Mouse (Mus musculus): ENCODE results near the gene Olfr967. TPM values are rescaled to one million over a fixed set of nuclear protein-coding genes. Genes with fewer than 3 reads are reported as not detected.
"Not testable (repeated sequence)": the region's sequence is repeated elsewhere in the genome, so short reads cannot be mapped to it uniquely, and the experiment has no call there.

Gene Olfr967
- polyA plus RNA-seq (2012; rRNA removed) = not detected in 2 replicates

DNA sequence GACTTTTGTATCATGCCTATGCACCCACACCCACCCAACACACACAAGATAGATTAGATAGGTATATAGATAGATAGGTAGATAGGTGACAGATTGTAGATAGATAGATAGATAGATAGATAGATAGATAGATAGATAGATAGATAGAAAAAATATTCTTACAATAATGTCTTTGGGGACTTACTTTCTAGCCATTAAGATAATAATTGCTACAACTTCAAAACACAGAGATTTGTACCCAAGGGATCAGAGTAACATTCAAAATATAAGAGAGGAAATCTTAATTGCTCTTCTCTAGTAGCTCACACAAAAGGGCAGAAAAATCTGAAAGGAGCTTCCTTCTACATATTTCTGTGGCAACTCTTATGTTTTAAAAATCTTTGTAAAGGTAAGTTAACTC is at the start of gene Olfr967:
Olfr967 (plus strand) TSS at position 301 of the 400 bp plus-strand sequence.
- Histone ChIP-seq H3K4me3 (ENCODE audit: low read depth, low read length) (no peak within 1 kb of the TSS), H3K27me3 (ENCODE audit: control insufficient read depth, insufficient read depth, low read length) (no peaks in the 10 kb centered on the region), H3K36me3 (ENCODE audit: control insufficient read depth, insufficient read depth, low read length) (no peaks in the 10 kb centered on the region), H3K4me1 (ENCODE audit: control insufficient read depth, insufficient read depth, insufficient read length, low read length) (no peaks in the 10 kb centered on the region), H3K27ac (ENCODE audit: insufficient read depth, low read depth, low read length) (no peak within 1 kb of the TSS)
- TF ChIP-seq POLR2A (IDR thresholded peaks at IDR 0.05; ENCODE audit: low read depth, low read length) = no peak
- TF ChIP-seq CTCF (IDR thresholded peaks at IDR 0.05; ENCODE audit: extremely low read depth, insufficient read length, insufficient replicate concordance, low read depth, low read length) = no peak

DNA sequence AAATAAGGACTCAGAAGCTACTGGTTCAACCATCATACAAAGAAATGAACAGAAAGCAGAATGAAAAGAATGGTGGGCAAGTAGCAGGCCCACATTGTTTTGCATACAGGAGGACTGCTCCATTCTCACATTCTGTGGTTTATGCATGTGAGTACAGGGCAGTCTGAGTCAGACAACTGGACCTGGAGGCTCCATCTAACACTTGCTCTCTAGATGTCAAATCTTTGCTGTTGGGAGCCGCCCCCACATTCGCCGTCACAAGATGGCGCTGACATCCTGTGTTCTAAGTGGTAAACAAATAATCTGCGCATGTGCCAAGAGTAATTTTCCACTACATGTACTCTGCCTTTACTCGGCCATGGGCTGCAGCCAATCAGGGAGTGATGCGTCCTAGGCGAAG is 44.9 kb upstream of the Olfr967 start:
- not testable (repeated sequence) for H3K27ac ChIP-seq (ENCODE audit: insufficient read depth, low read depth, low read length); H3K4me3 ChIP-seq (ENCODE audit: low read depth, low read length); H3K27me3 ChIP-seq (ENCODE audit: control insufficient read depth, insufficient read depth, low read length); H3K4me1 ChIP-seq (ENCODE audit: control insufficient read depth, insufficient read depth, insufficient read length, low read length); H3K36me3 ChIP-seq (ENCODE audit: control insufficient read depth, insufficient read depth, low read length)
- 84% methylated on average over 8 of the region's 8 CpGs for WGBS

DNA sequence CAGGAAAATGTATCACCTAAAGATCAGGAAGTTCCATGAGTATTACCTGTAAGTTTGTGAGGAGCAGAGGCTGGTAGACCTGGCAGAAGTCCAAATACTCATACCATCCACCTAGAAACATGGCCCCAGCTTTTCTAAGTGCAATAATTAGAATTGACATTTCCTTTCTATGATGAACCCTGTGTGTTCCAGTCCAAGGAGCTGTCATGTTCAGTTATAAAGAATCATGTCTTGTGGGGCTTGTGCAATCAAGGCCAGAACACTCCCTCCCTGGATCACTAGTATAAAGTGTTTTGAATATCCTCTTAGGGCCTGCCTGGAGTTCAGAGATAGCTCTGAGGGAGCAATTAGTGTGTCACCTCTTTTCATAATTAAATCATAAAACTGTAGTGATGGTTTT is 39.0 kb upstream of the Olfr967 start, which contains the start of gene Olfr149:
Olfr149 (minus strand) TSS at position 101 of the 400 bp plus-strand sequence.
- TF ChIP-seq POLR2A (IDR thresholded peaks at IDR 0.05; ENCODE audit: low read depth, low read length) = no peak
- H3K4me1 ChIP-seq (ENCODE audit: control insufficient read depth, insufficient read depth, insufficient read length, low read length) = no peaks in the 10 kb centered on the region
- H3K36me3 ChIP-seq (ENCODE audit: control insufficient read depth, insufficient read depth, low read length) = no peaks in the 10 kb centered on the region
- no peaks in the 10 kb centered on the region for H3K27me3 ChIP-seq (ENCODE audit: control insufficient read depth, insufficient read depth, low read length)
- no peak within 1 kb of the TSS for H3K4me3 ChIP-seq (ENCODE audit: low read depth, low read length)
- no peak within 1 kb of the TSS for H3K27ac ChIP-seq (ENCODE audit: insufficient read depth, low read depth, low read length)

DNA sequence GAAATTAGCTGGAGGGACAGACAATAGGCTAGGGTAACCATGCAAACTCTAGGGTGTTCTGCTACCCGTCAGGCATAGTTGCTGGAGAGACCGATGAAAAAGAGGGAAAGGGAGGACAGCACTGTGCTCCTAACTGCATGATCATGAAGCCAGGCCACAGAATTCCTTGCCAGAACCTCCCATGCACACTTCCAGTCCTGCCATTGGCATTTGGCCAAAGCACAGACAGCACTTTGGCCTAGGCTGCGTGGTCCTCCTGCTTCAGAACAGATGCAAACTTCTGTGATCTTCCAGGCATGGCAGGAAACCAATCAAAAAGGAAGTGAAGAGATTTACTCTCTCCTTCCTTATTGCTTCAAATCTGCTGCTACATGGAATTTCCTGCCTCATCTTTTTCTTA is 37.1 kb upstream of the Olfr967 start:
- Histone ChIP-seq H3K36me3 (ENCODE audit: control insufficient read depth, insufficient read depth, low read length) (no peaks in the 10 kb centered on the region), H3K27ac (ENCODE audit: insufficient read depth, low read depth, low read length) (no peak overlapping the region), H3K27me3 (ENCODE audit: control insufficient read depth, insufficient read depth, low read length) (no peaks in the 10 kb centered on the region), H3K4me3 (ENCODE audit: low read depth, low read length) (no peak overlapping the region), H3K4me1 (ENCODE audit: control insufficient read depth, insufficient read depth, insufficient read length, low read length) (no peaks in the 10 kb centered on the region)
- no peak for TF ChIP-seq CTCF (IDR thresholded peaks at IDR 0.05; ENCODE audit: extremely low read depth, insufficient read length, insufficient replicate concordance, low read depth, low read length)
- no peak for TF ChIP-seq POLR2A (IDR thresholded peaks at IDR 0.05; ENCODE audit: low read depth, low read length)
- 55% methylated on average over 3 of the region's 3 CpGs for WGBS

DNA sequence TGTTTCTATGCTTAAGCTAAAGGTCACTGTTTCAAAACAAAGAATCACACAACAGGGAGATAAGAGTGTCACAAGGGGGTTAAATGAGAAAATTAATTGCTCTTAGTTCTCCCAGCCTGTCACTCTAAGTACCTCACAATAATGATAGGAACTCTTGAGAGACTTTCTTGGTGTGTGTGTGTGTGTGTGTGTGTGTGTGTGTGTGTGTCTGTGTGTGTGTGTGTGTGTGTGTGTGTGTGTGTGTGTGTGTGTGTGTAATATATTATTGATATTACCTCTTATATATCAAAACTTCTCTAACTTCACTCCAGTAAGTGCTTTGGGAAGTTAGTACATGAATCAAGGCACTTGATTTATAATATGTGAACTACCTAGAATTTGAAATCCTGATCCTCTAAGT is 35.0 kb upstream of the Olfr967 start, which contains the start of gene Olfr965:
Olfr965 (plus strand) TSS at position 301 of the 400 bp plus-strand sequence.
- H3K27ac ChIP-seq (ENCODE audit: insufficient read depth, low read depth, low read length) = no peak within 1 kb of the TSS
- no peaks in the 10 kb centered on the region for H3K4me1 ChIP-seq (ENCODE audit: control insufficient read depth, insufficient read depth, insufficient read length, low read length)
- H3K36me3 ChIP-seq (ENCODE audit: control insufficient read depth, insufficient read depth, low read length) = no peaks in the 10 kb centered on the region
- no peak for TF ChIP-seq POLR2A (IDR thresholded peaks at IDR 0.05; ENCODE audit: low read depth, low read length)
- no peak within 1 kb of the TSS for H3K4me3 ChIP-seq (ENCODE audit: low read depth, low read length)
- H3K27me3 ChIP-seq (ENCODE audit: control insufficient read depth, insufficient read depth, low read length) = no peaks in the 10 kb centered on the region

DNA sequence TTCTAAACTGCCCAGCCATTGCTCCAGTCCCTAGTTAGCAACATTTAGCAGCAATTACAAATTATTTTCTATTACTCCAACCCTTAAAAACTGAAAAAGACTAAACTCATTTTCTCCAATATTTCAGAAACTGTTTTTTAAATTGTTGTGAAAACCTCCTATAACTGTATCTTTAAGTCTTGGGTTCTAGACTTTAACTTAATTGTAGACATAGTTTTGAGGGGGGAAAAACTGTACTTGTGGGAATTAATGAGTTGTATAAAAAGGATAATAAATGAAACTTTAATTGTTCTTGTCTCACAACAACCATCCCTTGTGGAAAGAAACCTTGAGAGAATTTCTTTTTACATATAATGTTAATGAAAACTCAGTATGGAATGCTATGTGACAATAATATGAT is 15.4 kb upstream of the Olfr967 start, which contains the start of gene Olfr150:
Olfr150 (plus strand) TSS at position 301 of the 400 bp plus-strand sequence.
- TF ChIP-seq CTCF (IDR thresholded peaks at IDR 0.05; ENCODE audit: extremely low read depth, insufficient read length, insufficient replicate concordance, low read depth, low read length) (no peak), POLR2A (IDR thresholded peaks at IDR 0.05; ENCODE audit: low read depth, low read length) (no peak)

DNA sequence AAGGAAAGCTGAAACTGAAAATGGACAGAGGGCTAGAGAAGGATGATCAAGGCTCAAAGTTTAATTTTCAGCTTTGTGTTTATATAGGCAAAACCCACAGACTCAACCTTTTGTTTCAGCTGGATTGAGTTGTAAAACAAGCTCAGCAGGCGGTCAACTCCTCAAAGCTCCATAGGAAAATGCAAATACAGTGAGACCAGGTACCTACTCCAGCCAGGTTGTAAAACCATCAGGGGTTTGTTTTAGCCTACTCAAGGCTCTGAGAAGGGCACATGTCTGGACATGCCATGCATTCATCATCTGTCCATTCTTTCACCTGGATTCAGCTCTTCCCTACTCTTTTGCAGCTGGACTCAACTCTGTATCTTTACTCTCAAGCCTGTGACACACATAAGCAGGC is 5.3 kb upstream of the Olfr967 start:
- no peak overlapping the region for H3K27ac ChIP-seq (ENCODE audit: insufficient read depth, low read depth, low read length)
- H3K4me3 ChIP-seq (ENCODE audit: low read depth, low read length) = no peak overlapping the region
- H3K36me3 ChIP-seq (ENCODE audit: control insufficient read depth, insufficient read depth, low read length) = no peaks in the 10 kb centered on the region
- 83% methylated on average over 1 of the region's 1 CpGs for WGBS
- no peaks in the 10 kb centered on the region for H3K4me1 ChIP-seq (ENCODE audit: control insufficient read depth, insufficient read depth, insufficient read length, low read length)
- TF ChIP-seq POLR2A (IDR thresholded peaks at IDR 0.05; ENCODE audit: low read depth, low read length) (no peak), CTCF (IDR thresholded peaks at IDR 0.05; ENCODE audit: extremely low read depth, insufficient read length, insufficient replicate concordance, low read depth, low read length) (no peak)
- no peaks in the 10 kb centered on the region for H3K27me3 ChIP-seq (ENCODE audit: control insufficient read depth, insufficient read depth, low read length)

More for the DNA sequence above, 15.4 kb upstream of the Olfr967 start, which contains the start of gene Olfr150:
- no peaks in the 10 kb centered on the region for H3K36me3 ChIP-seq (ENCODE audit: control insufficient read depth, insufficient read depth, low read length)
- no peaks in the 10 kb centered on the region for H3K4me1 ChIP-seq (ENCODE audit: control insufficient read depth, insufficient read depth, insufficient read length, low read length)
- no peak within 1 kb of the TSS for H3K27ac ChIP-seq (ENCODE audit: insufficient read depth, low read depth, low read length)
- H3K27me3 ChIP-seq (ENCODE audit: control insufficient read depth, insufficient read depth, low read length) = no peaks in the 10 kb centered on the region
- no peak within 1 kb of the TSS for H3K4me3 ChIP-seq (ENCODE audit: low read depth, low read length)

DNA sequence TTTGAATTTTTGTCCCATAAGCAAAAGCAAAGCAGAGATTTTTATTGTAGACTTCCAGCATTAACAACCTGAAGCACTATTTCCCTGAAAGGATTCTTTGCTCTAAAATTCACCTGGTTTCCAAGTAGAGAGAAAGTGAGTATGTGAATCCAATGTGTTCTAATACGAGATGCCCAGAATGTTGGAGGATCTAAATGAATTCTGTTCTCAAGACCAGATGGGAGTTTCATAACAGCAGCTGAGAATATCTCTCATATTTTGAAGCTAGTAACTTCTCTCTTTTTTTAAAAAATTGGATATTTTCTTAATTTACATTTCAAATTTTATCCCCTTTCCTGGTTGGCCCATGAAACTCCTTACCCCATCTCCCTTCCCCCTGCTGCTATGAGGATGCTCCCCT is 379 bp downstream of the Olfr967 start:
- Histone ChIP-seq H3K36me3 (ENCODE audit: control insufficient read depth, insufficient read depth, low read length) (no peaks in the 10 kb centered on the region), H3K27me3 (ENCODE audit: control insufficient read depth, insufficient read depth, low read length) (no peaks in the 10 kb centered on the region), H3K27ac (ENCODE audit: insufficient read depth, low read depth, low read length) (no peak overlapping the region), H3K4me3 (ENCODE audit: low read depth, low read length) (no peak overlapping the region), H3K4me1 (ENCODE audit: control insufficient read depth, insufficient read depth, insufficient read length, low read length) (no peaks in the 10 kb centered on the region)
- 76% methylated on average over 1 of the region's 1 CpGs for WGBS
- TF ChIP-seq POLR2A (IDR thresholded peaks at IDR 0.05; ENCODE audit: low read depth, low read length) = no peak
- TF ChIP-seq CTCF (IDR thresholded peaks at IDR 0.05; ENCODE audit: extremely low read depth, insufficient read length, insufficient replicate concordance, low read depth, low read length) = no peak
